Mouse (Mus musculus) adrenal gland, postnatal 14 days (tissue): ENCODE measurements around the gene Ms4a14. TPM values are rescaled to one million over a fixed set of nuclear protein-coding genes. Genes with fewer than 3 reads are reported as not detected.
A peak's percentile ranks its signal among the peaks of the same experiment; 100 is the strongest.
"Not testable (repeated sequence)": the region's sequence is repeated elsewhere in the genome, so short reads cannot be mapped to it uniquely, and the experiment has no call there.

Experiments
- DNase-seq: peaks from one replicate; pipeline ENCODE4 v3.0.0; 2021; ENCODE audit warnings: mixed read lengths
- long read RNA-seq, 2 experiments: library from polyadenylated mRNA; stranded (forward); transcript quantifications; one replicate each; pipeline ENCODE4 v2.0.0; 2021
- total RNA-seq: library from RNA; stranded (reverse); gene quantifications from 2 replicates; pipeline ENCODE4 v1.2.3, GENCODE M21; 2021

Gene Ms4a14
- not detected in 2 replicates for total RNA-seq
- long read RNA-seq, experiment 1, result 0 reads
- long read RNA-seq, experiment 2, result 0 reads

DNA sequence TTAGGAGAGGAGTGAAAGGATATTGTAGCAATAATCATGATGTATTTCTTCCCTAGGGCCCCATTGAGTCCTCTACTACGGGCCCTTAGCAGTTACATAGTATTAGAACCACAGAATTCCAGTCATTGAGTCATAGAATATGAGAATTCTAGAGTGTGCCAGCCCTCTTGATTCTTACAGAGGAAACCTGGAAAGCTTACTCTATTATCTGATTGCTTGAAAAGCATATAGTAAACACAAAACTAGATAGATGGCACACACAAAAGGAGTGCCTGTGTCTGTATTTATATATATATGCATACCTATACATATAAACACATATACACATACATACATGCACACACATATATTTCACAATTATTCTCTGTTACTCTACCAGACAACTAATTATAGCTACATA, at the start of gene Ms4a14:
Gene Ms4a14 (minus strand): TSS at position 101 of the 400 bp plus-strand sequence.
- no peak for DNase-seq

- no peak for DNase-seq
Observed at GRCm38 (mm10) chr19:11362002-11362401, 47.7 kb upstream of the Ms4a14 start.

DNA sequence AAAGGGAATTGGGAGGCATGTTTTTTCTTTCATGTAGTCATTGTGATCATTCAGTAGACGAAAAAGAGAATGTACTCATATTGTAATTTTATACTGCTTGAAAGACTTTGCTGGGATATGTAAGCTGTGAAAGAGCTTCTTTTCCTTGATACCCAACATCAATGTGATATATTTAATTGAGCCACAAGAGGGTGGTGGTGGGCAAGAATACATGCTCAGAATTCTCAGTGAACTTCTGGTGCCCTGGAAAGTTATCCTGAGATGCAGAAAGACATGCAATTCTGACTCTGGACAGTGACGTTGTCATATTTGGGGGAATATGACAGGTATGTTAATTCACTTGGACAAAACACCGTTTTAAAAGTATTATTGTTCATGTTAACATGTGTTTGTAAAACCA, 45.9 kb upstream of the Ms4a14 start:
- no peak for DNase-seq

- DNase-seq, result no peak
Observed at GRCm38 (mm10) chr19:11355730-11356129, 41.5 kb upstream of the Ms4a14 start.

- no peak for DNase-seq
Observed at GRCm38 (mm10) chr19:11351878-11352277, 37.6 kb upstream of the Ms4a14 start.

- DNase-seq, result no peak
Observed at GRCm38 (mm10) chr19:11349698-11350481, 35.6 kb upstream of the Ms4a14 start.

DNA sequence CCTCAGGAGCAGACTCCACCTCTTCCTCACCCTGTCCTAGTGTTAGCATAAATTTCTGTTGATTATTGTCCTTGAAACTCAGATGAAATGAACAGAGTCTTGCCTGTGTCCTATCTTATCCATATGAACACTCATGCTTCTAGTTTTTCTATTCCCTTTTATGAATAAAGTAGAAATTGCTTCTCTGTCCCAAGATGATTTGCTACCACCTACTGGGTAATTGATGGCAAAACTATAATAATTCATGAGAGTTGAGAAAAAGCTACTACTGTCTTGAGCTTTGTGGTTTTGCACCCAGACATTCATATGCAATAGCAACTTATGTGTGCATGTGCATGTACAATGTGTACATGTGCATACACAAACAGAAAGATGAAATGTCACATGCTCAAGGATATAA, 29.7 kb upstream of the Ms4a14 start:
- DNase-seq, result no peak

- DNase-seq, result no peak
Observed at GRCm38 (mm10) chr19:11343147-11343546, 28.9 kb upstream of the Ms4a14 start.

- no peak for DNase-seq
Observed at GRCm38 (mm10) chr19:11335932-11336331, 21.7 kb upstream of the Ms4a14 start, which contains the start of gene Ms4a7. Gene Ms4a7, minus strand, starts transcription at chr19:11336146.

DNA sequence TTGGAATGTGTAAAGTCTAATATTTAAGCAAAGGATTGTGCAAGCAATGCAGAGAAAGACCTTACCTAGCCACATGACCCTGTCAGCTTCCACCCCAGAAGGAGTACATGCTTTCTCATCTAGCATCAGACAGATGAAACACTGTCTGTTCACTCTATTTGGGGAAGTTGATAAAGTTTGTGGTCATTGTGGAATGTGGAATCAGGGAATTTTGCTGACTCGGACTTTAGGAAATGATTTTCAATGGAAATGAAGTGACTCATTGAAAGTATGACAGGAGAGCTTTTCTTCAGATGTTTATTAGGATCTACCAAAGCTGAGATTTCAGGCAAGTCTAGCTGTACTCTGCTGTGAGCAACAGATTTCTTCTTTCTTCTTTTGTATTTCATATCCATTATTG, 6.9 kb upstream of the Ms4a14 start:
- no peak for DNase-seq

GRCm38 (mm10) chr19:11316786-11317185, 2.5 kb upstream of the Ms4a14 start:
- DNase-seq, result no peak

GRCm38 (mm10) chr19:11308888-11309287, 5.4 kb downstream of the Ms4a14 start:
- no peak for DNase-seq

DNA sequence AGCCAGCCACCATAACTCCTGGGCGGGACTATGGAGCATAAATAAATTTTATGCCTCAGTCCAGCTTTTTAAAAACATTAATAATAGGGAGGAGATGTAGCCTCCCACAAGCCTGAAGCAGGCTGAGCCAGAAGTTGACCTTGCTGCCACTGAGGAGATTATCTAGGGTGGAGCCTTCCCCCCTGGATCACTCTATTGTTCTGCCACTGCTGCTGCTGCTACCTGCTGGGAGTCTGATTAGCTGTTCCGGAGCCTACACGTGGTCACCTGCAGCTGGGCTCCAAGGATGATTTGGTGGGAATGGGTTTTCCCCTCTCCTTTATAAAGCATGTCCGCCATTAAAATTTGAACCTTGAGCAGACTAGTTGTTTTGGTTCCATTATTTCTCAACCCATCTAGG, 14.7 kb downstream of the Ms4a14 start:
- DNase-seq, result not testable (repeated sequence)

DNA sequence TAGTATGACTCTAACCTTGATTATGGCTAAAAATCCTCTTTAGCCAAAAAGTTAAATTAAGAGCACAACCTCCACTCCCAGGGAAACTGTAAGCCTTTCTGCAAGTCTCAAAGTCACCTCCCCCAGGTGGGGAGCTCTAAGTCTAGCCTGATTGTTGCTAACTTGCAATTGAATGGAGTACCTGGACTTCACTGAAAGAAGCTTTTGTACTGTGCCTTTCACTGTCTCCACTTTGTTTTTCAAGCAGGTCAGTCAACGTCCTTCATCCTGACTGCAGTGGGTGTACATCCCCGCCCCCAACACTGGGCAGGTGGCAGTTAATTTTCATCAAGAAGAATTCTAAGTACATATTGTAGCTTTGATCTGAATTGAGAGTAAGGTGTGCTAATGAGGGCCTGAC, 15.3 kb downstream of the Ms4a14 start:
- no peak for DNase-seq

DNA sequence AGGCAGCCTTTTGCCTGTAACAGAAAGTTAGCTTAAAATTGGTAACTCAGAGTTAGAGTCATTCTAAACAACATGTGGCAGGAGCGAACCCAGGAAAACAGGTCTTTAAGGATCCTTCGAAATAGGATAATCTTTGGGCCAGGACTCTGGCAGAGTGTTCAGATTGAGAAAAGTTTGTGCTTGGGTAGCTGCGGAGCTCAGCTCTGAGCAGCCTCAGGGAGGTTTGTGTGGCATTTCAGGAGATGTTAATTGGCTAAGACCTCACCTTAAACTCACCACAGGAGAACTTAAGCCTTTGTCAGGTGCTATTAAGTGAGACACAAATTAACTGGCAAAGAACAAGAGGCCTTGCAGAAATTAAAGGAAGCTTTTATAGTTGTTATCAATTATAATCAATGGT, 20.6 kb downstream of the Ms4a14 start:
- not testable (repeated sequence) for DNase-seq

- peak; percentile 8 for DNase-seq
Observed at GRCm38 (mm10) chr19:11292990-11293389, 21.3 kb downstream of the Ms4a14 start.

- no peak for DNase-seq
Observed at GRCm38 (mm10) chr19:11283773-11284172, 30.5 kb downstream of the Ms4a14 start, which contains the start of gene Ms4a5. Gene Ms4a5, minus strand, starts transcription at chr19:11283873.

GRCm38 (mm10) chr19:11280223-11280622, 34.0 kb downstream of the Ms4a14 start:
- no peak for DNase-seq

DNA sequence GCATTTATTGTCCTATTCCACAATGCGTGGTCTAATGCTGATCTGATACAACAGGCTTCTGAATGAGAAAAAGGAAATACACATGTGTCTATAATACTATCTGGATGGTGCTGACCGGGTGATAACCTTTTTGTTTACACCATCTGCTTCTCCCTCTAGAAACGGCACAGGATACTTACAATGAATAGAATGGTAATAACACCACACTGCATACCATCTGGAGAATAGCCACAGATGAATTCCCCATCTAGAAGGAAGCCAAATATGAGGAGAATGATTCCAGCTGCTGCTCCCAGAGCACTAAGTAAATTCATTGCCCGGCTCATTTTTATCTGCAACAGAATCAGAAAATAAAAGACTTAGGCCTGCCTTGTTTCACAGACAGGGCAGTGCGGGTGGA, 37.8 kb downstream of the Ms4a14 start:
- no peak for DNase-seq

- no peak for DNase-seq
Observed at GRCm38 (mm10) chr19:11266956-11267355, 47.3 kb downstream of the Ms4a14 start.

GRCm38 (mm10) chr19:11266052-11266845, 48.0 kb downstream of the Ms4a14 start, which contains the start of gene Ms4a1:
Gene Ms4a1, minus strand, starts transcription at chr19:11266241.
- no peak for DNase-seq

DNA sequence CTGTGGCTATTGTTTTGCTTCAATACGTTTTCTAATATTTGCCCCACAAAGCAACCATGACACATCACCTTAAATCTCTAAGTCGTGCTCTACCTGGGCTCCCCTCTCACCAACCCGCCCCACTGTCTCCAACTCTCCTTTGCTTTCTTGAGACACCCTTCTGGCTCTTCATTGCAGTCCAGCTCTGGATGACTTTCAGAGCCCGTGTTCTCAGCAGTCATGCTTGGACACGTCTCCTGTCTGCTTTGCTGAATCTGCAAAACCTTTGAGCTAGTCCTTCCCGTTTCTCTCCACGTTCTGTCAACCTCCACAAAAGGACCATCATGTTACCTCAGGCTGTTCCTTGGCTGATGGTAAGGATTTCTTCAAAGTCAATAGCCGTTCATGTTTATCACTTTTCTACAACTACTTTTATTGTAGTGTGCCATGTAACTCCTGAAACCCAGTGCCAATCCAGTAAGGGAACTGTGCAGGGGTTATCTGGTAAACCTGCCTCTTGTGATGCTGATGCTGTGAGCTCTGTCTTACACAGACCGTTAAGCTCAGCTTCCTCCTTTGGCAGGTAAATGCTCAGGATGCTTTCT, 49.6 kb downstream of the Ms4a14 start:
- DNase-seq, result no peak

DNA sequence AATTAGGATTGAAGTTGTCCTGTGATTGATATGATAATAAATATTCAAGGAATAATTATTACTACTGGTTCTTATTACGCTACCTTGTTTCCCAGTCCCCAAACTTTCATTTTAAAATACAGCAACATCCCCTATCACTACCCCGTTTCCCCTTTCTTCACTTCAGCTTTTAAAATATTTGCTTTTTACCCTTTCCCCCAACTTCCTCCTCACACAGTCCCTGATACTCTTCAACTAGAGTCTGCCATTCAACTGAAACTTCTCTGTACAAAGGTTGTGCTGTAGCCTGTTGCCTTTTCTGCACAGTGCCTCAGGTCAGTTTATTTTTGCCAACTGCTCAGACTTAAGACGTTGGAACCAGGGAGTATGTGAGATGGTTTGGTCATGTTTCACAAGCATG, 50.7 kb downstream of the Ms4a14 start:
- DNase-seq, result no peak
